Mouse (Mus musculus): ENCODE measurements at regions not wholly inside any gene's neighbourhood (a gene's known extent, or its start where the extent isn't known, plus 50 kb on each side); places are given as distances from the start of the nearest gene placed in this dataset.

- Histone ChIP-seq H3K9me3 (replicated peaks; ENCODE audit: insufficient read depth, low read length) (no peaks in the 10 kb centered on the region), H3K27me3 (ENCODE audit: control insufficient read depth in 1 of 2, insufficient read depth in 2 of 2, low read length in 2 of 2) (no peaks in the 10 kb centered on the region), H3K9ac (ENCODE audit: control insufficient read depth, low read depth, low read length, poor library complexity, severe bottlenecking) (no peak overlapping the region), H3K79me2 (ENCODE audit: control insufficient read depth, insufficient read depth, low read length, poor library complexity) (no peaks in the 10 kb centered on the region), H3K4me1 (ENCODE audit: control insufficient read depth in 1 of 2, insufficient read depth in 2 of 2, low read length in 2 of 2) (no peaks in the 10 kb centered on the region), H3K4me3 (ENCODE audit: control insufficient read depth in 1 of 2, insufficient read depth in 1 of 2, low read depth in 2 of 2, low read length in 2 of 2) (no peak overlapping the region), H3K36me3 (ENCODE audit: control insufficient read depth in 1 of 2, insufficient read depth in 2 of 2, low read length in 2 of 2) (no peaks in the 10 kb centered on the region), H3K27ac (ENCODE audit: control insufficient read depth, low read depth, low read length) (no peak overlapping the region)
- no peak for DNase-seq (ENCODE audit: low read depth, low spot score)
- TF ChIP-seq MYC (IDR thresholded peaks at IDR 0.05; ENCODE audit: low read depth, low read length) (no peak), RCOR1 (IDR thresholded peaks at IDR 0.05; ENCODE audit: low read depth, low read length) (no peak), MAFK (IDR thresholded peaks at IDR 0.05; ENCODE audit: borderline replicate concordance, low read depth, low read length) (no peak), JUND (IDR thresholded peaks at IDR 0.05; ENCODE audit: low read depth, low read length) (no peak), NELFE (IDR thresholded peaks at IDR 0.05; ENCODE audit: low read depth, low read length) (no peak), SMC3 (IDR thresholded peaks at IDR 0.05; ENCODE audit: low read depth, low read length) (no peak), EP300 (IDR thresholded peaks at IDR 0.05; ENCODE audit: low read depth in 1 of 2, low read length in 2 of 2) (no peak), ZKSCAN1 (IDR thresholded peaks at IDR 0.05; ENCODE audit: low read depth, low read length) (no peak), ETS1 (IDR thresholded peaks at IDR 0.05; ENCODE audit: low read depth, low read length) (no peak)
Measured at GRCm38 (mm10) chr13:15380081-15380480, 83.0 kb upstream of the Gli3 start.

GRCm38 (mm10) chr13:15395249-15395648 is 67.8 kb upstream of the Gli3 start:
- Histone ChIP-seq H3K4me3 (ENCODE audit: control insufficient read depth in 1 of 2, insufficient read depth in 1 of 2, low read depth in 2 of 2, low read length in 2 of 2) (no peak overlapping the region), H3K79me2 (ENCODE audit: control insufficient read depth, insufficient read depth, low read length, poor library complexity) (no peaks in the 10 kb centered on the region), H3K27ac (ENCODE audit: control insufficient read depth, low read depth, low read length) (no peak overlapping the region), H3K36me3 (ENCODE audit: control insufficient read depth in 1 of 2, insufficient read depth in 2 of 2, low read length in 2 of 2) (no peaks in the 10 kb centered on the region), H3K4me1 (ENCODE audit: control insufficient read depth in 1 of 2, insufficient read depth in 2 of 2, low read length in 2 of 2) (no peaks in the 10 kb centered on the region), H3K27me3 (ENCODE audit: control insufficient read depth in 1 of 2, insufficient read depth in 2 of 2, low read length in 2 of 2) (no peaks in the 10 kb centered on the region), H3K9me3 (replicated peaks; ENCODE audit: insufficient read depth, low read length) (no peaks in the 10 kb centered on the region), H3K9ac (ENCODE audit: control insufficient read depth, low read depth, low read length, poor library complexity, severe bottlenecking) (no peak overlapping the region)
- DNase-seq (ENCODE audit: low read depth, low spot score) = no peak
- TF ChIP-seq MAFK (IDR thresholded peaks at IDR 0.05; ENCODE audit: borderline replicate concordance, low read depth, low read length) = no peak
- TF ChIP-seq MAZ (IDR thresholded peaks at IDR 0.05; ENCODE audit: low read depth, low read length) = no peak
- no peak for TF ChIP-seq CHD1 (IDR thresholded peaks at IDR 0.05; ENCODE audit: low read depth, low read length)
- TF ChIP-seq BHLHE40 (IDR thresholded peaks at IDR 0.05; ENCODE audit: borderline replicate concordance, low read depth, low read length) = no peak
- TF ChIP-seq UBTF (IDR thresholded peaks at IDR 0.05; ENCODE audit: borderline replicate concordance, insufficient read depth, low read depth, low read length) = no peak
- TF ChIP-seq TAL1 (IDR thresholded peaks at IDR 0.05; ENCODE audit: low read length) = no peak
- no peak for TF ChIP-seq ETS1 (IDR thresholded peaks at IDR 0.05; ENCODE audit: low read depth, low read length)
- no peak for TF ChIP-seq TBP (IDR thresholded peaks at IDR 0.05; ENCODE audit: low read depth, low read length)
- TF ChIP-seq NRF1 (IDR thresholded peaks at IDR 0.05; ENCODE audit: insufficient read depth, low read depth, low read length, poor library complexity, severe bottlenecking) = no peak
- TF ChIP-seq POLR2AphosphoS5 (IDR thresholded peaks at IDR 0.05; ENCODE audit: borderline replicate concordance, low read depth, low read length) = no peak
- no peak for TF ChIP-seq HCFC1 (IDR thresholded peaks at IDR 0.05; ENCODE audit: low read depth, low read length)
- no peak for TF ChIP-seq SMC3 (IDR thresholded peaks at IDR 0.05; ENCODE audit: low read depth, low read length)
- no peak for TF ChIP-seq MYB (IDR thresholded peaks at IDR 0.05; ENCODE audit: low read depth, low read length)
- TF ChIP-seq RCOR1 (IDR thresholded peaks at IDR 0.05; ENCODE audit: low read depth, low read length) = no peak
- TF ChIP-seq ELF1 (IDR thresholded peaks at IDR 0.05; ENCODE audit: low read depth, low read length) = no peak
- no peak for TF ChIP-seq KAT2A (conservative IDR thresholded peaks at IDR 0.05; ENCODE audit: low read depth, low read length)
- no peak for TF ChIP-seq POLR2AphosphoS2 (IDR thresholded peaks at IDR 0.05; ENCODE audit: low read length)
- no peak for TF ChIP-seq GABPA (IDR thresholded peaks at IDR 0.05; ENCODE audit: low read depth, low read length)
- no peak for TF ChIP-seq ZC3H11A (IDR thresholded peaks at IDR 0.05; ENCODE audit: low read depth, low read length)

All from MEL (cell line).